Mouse (Mus musculus): ENCODE results near the gene Krtap16-3. TPM values are rescaled to one million over a fixed set of nuclear protein-coding genes. Genes with fewer than 3 reads are reported as not detected.

Krtap16-3 gene
- not detected in 2 replicates for polyA plus RNA-seq (2015; fragmentation: Nextera tagmentation; extraction: Ambion mirVana)

DNA sequence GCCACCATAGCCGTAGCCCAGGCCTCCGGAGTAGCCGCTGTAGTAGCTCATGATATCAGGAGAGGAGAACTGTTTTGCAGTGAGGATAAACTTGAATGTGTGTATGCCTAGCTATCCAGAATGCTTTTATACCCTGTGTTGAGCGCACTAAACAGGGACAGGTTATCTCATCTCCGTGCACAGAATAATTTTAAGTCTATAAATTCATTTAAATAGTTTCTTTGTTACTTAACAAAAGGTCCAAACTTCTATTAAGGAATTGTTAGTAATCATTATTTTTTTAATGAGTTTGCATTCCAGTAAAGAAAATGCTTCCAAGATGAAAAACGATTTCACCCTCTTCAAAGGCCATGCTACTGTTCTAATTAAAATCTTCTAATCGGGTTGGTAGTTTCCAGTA lies at the start of gene Krtap16-3:
Gene Krtap16-3 (minus strand): TSS at position 101 of the 400 bp plus-strand sequence.
- Histone ChIP-seq H3K4me1 (replicated peaks; ENCODE audit: control insufficient read depth, insufficient read depth, low read length) (no peaks in the 10 kb centered on the region), H3K9ac (ENCODE audit: low read length) (no peak within 1 kb of the TSS), H3K36me3 (ENCODE audit: control insufficient read depth, insufficient read depth, low read length) (no peaks in the 10 kb centered on the region), H3K4me3 (ENCODE audit: low read length) (no peak within 1 kb of the TSS), H3K27me3 (ENCODE audit: control insufficient read depth, insufficient read depth, low read depth, low read length) (no peaks in the 10 kb centered on the region), H3K4me2 (ENCODE audit: low read depth, low read length) (no peak within 1 kb of the TSS), H3K9me3 (ENCODE audit: control insufficient read depth, low read length) (no peaks in the 10 kb centered on the region), H3K27ac (ENCODE audit: low read length) (no peak within 1 kb of the TSS)
- ATAC-seq (ENCODE audit: low read depth) = no peak
- 89% methylated on average over 7 of the region's 7 CpGs for WGBS

DNA sequence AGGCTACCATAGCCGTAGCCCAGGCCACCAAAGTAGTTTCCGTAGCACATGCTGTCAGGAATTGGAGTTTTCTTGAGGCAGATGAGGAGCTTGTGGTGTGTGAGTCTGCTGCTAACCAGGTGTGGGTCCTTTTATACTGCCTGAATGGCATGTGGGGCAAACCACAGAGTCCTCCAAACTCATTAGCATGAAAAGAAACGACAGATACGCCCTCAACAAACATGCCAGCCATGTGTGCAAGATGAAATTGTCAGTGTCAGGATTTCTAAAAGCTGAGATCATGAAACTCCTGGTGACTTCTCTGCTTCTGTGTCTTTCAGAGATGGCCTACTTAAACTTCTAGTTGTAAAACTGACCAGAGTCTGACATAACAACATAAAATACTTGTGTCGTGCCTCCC lies 48.0 kb upstream of the Krtap16-3 start, which contains the start of gene Krtap22-2:
Gene Krtap22-2 (minus strand): TSS at position 101 of the 400 bp plus-strand sequence.
- Histone ChIP-seq H3K9ac (ENCODE audit: low read length) (no peak within 1 kb of the TSS), H3K27ac (ENCODE audit: low read length) (no peak within 1 kb of the TSS), H3K9me3 (ENCODE audit: control insufficient read depth, low read length) (no peaks in the 10 kb centered on the region), H3K36me3 (ENCODE audit: control insufficient read depth, insufficient read depth, low read length) (no peaks in the 10 kb centered on the region), H3K27me3 (ENCODE audit: control insufficient read depth, insufficient read depth, low read depth, low read length) (no peaks in the 10 kb centered on the region), H3K4me2 (ENCODE audit: low read depth, low read length) (no peak within 1 kb of the TSS), H3K4me3 (ENCODE audit: low read length) (no peak within 1 kb of the TSS), H3K4me1 (replicated peaks; ENCODE audit: control insufficient read depth, insufficient read depth, low read length) (no peaks in the 10 kb centered on the region)
- ATAC-seq (ENCODE audit: low read depth) = no peak
- WGBS = 79% methylated on average over 5 of the region's 5 CpGs

GRCm38 (mm10) chr16:88941106-88941505 lies 21.6 kb downstream of the Krtap16-3 start:
- Histone ChIP-seq H3K9me3 (ENCODE audit: control insufficient read depth, low read length) (no peaks in the 10 kb centered on the region), H3K27ac (ENCODE audit: low read length) (no peak overlapping the region), H3K36me3 (ENCODE audit: control insufficient read depth, insufficient read depth, low read length) (no peaks in the 10 kb centered on the region), H3K4me2 (ENCODE audit: low read depth, low read length) (no peak overlapping the region), H3K9ac (ENCODE audit: low read length) (no peak overlapping the region), H3K4me1 (replicated peaks; ENCODE audit: control insufficient read depth, insufficient read depth, low read length) (no peaks in the 10 kb centered on the region), H3K27me3 (ENCODE audit: control insufficient read depth, insufficient read depth, low read depth, low read length) (no peaks in the 10 kb centered on the region), H3K4me3 (ENCODE audit: low read length) (no peak overlapping the region)
- 81% methylated on average over 6 of the region's 6 CpGs for WGBS
- ATAC-seq (ENCODE audit: low read depth) = no peak

DNA sequence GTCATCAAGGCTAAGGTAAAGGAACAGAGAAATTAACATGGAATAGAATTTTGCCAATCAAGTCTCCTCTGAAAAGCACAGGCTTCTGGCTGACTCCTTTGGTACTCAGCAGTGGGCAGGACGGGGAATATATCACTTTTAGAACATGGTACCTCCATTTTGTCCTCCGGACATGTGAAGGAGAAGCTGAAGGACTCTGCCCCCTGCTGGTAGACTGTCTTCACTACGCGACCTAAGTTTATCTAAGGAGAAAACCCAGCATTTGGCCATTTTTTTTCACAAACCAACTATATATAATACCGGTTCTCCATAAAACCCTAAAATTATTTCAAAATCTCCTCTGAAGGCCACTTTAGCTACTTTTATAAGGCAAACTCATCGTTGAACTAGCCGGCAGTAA lies 24.4 kb downstream of the Krtap16-3 start:
- H3K9ac ChIP-seq (ENCODE audit: low read length) = no peak overlapping the region
- no peak overlapping the region for H3K27ac ChIP-seq (ENCODE audit: low read length)
- ATAC-seq (ENCODE audit: low read depth) = no peak
- no peak overlapping the region for H3K4me2 ChIP-seq (ENCODE audit: low read depth, low read length)
- H3K4me1 ChIP-seq (replicated peaks; ENCODE audit: control insufficient read depth, insufficient read depth, low read length) = no peaks in the 10 kb centered on the region
- H3K4me3 ChIP-seq (ENCODE audit: low read length) = no peak overlapping the region
- no peaks in the 10 kb centered on the region for H3K27me3 ChIP-seq (ENCODE audit: control insufficient read depth, insufficient read depth, low read depth, low read length)
- WGBS = 71% methylated on average over 7 of the region's 7 CpGs
- H3K36me3 ChIP-seq (ENCODE audit: control insufficient read depth, insufficient read depth, low read length) = no peaks in the 10 kb centered on the region
- H3K9me3 ChIP-seq (ENCODE audit: control insufficient read depth, low read length) = no peaks in the 10 kb centered on the region

- no peaks in the 10 kb centered on the region for H3K27me3 ChIP-seq (ENCODE audit: control insufficient read depth, insufficient read depth, low read depth, low read length)
- no peaks in the 10 kb centered on the region for H3K36me3 ChIP-seq (ENCODE audit: control insufficient read depth, insufficient read depth, low read length)
- no peak within 1 kb of the TSS for H3K4me2 ChIP-seq (ENCODE audit: low read depth, low read length)
- no peak within 1 kb of the TSS for H3K4me3 ChIP-seq (ENCODE audit: low read length)
- no peak within 1 kb of the TSS for H3K27ac ChIP-seq (ENCODE audit: low read length)
- H3K9me3 ChIP-seq (ENCODE audit: control insufficient read depth, low read length) = no peaks in the 10 kb centered on the region
- WGBS = 78% methylated on average over 3 of the region's 3 CpGs
- H3K9ac ChIP-seq (ENCODE audit: low read length) = no peak within 1 kb of the TSS
- no peaks in the 10 kb centered on the region for H3K4me1 ChIP-seq (replicated peaks; ENCODE audit: control insufficient read depth, insufficient read depth, low read length)
- ATAC-seq (ENCODE audit: low read depth) = no peak
These were observed 30.5 kb downstream of the Krtap16-3 start, which contains the start of gene Krtap19-9b for GRCm38 (mm10) chr16:88932165-88932564. Gene Krtap19-9b, minus strand, starts transcription at chr16:88932265.

Other genes starting within 250 kb of the Krtap16-3 start
- not detected in 2 replicates for gene Krtap13-1, start 234.0 kb downstream of the Krtap16-3 start, polyA plus RNA-seq (2015; fragmentation: Nextera tagmentation; extraction: Ambion mirVana)
- gene Krtap13, start 211.2 kb downstream of the Krtap16-3 start, polyA plus RNA-seq (2015; fragmentation: Nextera tagmentation; extraction: Ambion mirVana) = 1.9 TPM in 1 of 2 replicates, not detected in the other
- 1.7 TPM in 1 of 2 replicates, not detected in the other for gene 2310034C09Rik, start 204.0 kb downstream of the Krtap16-3 start, polyA plus RNA-seq (2015; fragmentation: Nextera tagmentation; extraction: Ambion mirVana)
- gene 2310057N15Rik, start 188.7 kb downstream of the Krtap16-3 start, polyA plus RNA-seq (2015; fragmentation: Nextera tagmentation; extraction: Ambion mirVana) = not detected in 2 replicates
- gene Gm5965, start 185.0 kb downstream of the Krtap16-3 start, polyA plus RNA-seq (2015; fragmentation: Nextera tagmentation; extraction: Ambion mirVana) = not detected in 2 replicates
- gene Gm20741, start 150.7 kb downstream of the Krtap16-3 start, polyA plus RNA-seq (2015; fragmentation: Nextera tagmentation; extraction: Ambion mirVana) = 0.94 TPM in 1 of 2 replicates, not detected in the other
- not detected in 2 replicates for gene Krtap15, start 142.7 kb downstream of the Krtap16-3 start, polyA plus RNA-seq (2015; fragmentation: Nextera tagmentation; extraction: Ambion mirVana)
- gene Krtap14, start 136.7 kb downstream of the Krtap16-3 start, polyA plus RNA-seq (2015; fragmentation: Nextera tagmentation; extraction: Ambion mirVana) = not detected in 2 replicates
- gene Krtap19-1, start 93.5 kb downstream of the Krtap16-3 start, polyA plus RNA-seq (2015; fragmentation: Nextera tagmentation; extraction: Ambion mirVana) = not detected in 2 replicates
- gene Krtap19-2, start 88.6 kb downstream of the Krtap16-3 start, polyA plus RNA-seq (2015; fragmentation: Nextera tagmentation; extraction: Ambion mirVana) = not detected in 2 replicates
- not detected in 2 replicates for gene Krtap19-3, start 84.8 kb downstream of the Krtap16-3 start, polyA plus RNA-seq (2015; fragmentation: Nextera tagmentation; extraction: Ambion mirVana)
- not detected in 2 replicates for gene Krtap19-4, start 77.8 kb downstream of the Krtap16-3 start, polyA plus RNA-seq (2015; fragmentation: Nextera tagmentation; extraction: Ambion mirVana)
- not detected in 2 replicates for gene Krtap19-5, start 66.4 kb downstream of the Krtap16-3 start, polyA plus RNA-seq (2015; fragmentation: Nextera tagmentation; extraction: Ambion mirVana)
- not detected in 2 replicates for gene Krtap19-9b, start 30.6 kb downstream of the Krtap16-3 start, polyA plus RNA-seq (2015; fragmentation: Nextera tagmentation; extraction: Ambion mirVana)
- not detected in 2 replicates for gene Krtap22-2, start 47.9 kb upstream of the Krtap16-3 start, polyA plus RNA-seq (2015; fragmentation: Nextera tagmentation; extraction: Ambion mirVana)
- not detected in 2 replicates for gene Gm10229, start 52.4 kb upstream of the Krtap16-3 start, polyA plus RNA-seq (2015; fragmentation: Nextera tagmentation; extraction: Ambion mirVana)
- gene Krtap6-1, start 68.8 kb upstream of the Krtap16-3 start, polyA plus RNA-seq (2015; fragmentation: Nextera tagmentation; extraction: Ambion mirVana) = not detected in 2 replicates
- not detected in 2 replicates for gene Gm10228, start 78.6 kb upstream of the Krtap16-3 start, polyA plus RNA-seq (2015; fragmentation: Nextera tagmentation; extraction: Ambion mirVana)
- not detected in 2 replicates for gene Krtap6-5, start 85.0 kb upstream of the Krtap16-3 start, polyA plus RNA-seq (2015; fragmentation: Nextera tagmentation; extraction: Ambion mirVana)
- not detected in 2 replicates for gene 1110025L11Rik, start 101.1 kb upstream of the Krtap16-3 start, polyA plus RNA-seq (2015; fragmentation: Nextera tagmentation; extraction: Ambion mirVana)
- not detected in 2 replicates for gene Krtap6-3, start 121.1 kb upstream of the Krtap16-3 start, polyA plus RNA-seq (2015; fragmentation: Nextera tagmentation; extraction: Ambion mirVana)
- not detected in 2 replicates for gene Gm6358, start 178.0 kb upstream of the Krtap16-3 start, polyA plus RNA-seq (2015; fragmentation: Nextera tagmentation; extraction: Ambion mirVana)
- gene Gm10061, start 188.2 kb upstream of the Krtap16-3 start, polyA plus RNA-seq (2015; fragmentation: Nextera tagmentation; extraction: Ambion mirVana) = not detected in 2 replicates
- not detected in 2 replicates for gene Gm9789, start 195.1 kb upstream of the Krtap16-3 start, polyA plus RNA-seq (2015; fragmentation: Nextera tagmentation; extraction: Ambion mirVana)
- not detected in 2 replicates for gene Gm7735, start 206.6 kb upstream of the Krtap16-3 start, polyA plus RNA-seq (2015; fragmentation: Nextera tagmentation; extraction: Ambion mirVana)
- gene 1110057P08Rik, start 211.9 kb upstream of the Krtap16-3 start, polyA plus RNA-seq (2015; fragmentation: Nextera tagmentation; extraction: Ambion mirVana) = not detected in 2 replicates
- gene Krtap20-2, start 243.0 kb upstream of the Krtap16-3 start, polyA plus RNA-seq (2015; fragmentation: Nextera tagmentation; extraction: Ambion mirVana) = not detected in 2 replicates

Measured in lung, embryonic 16.5 days (tissue).